In the genomic region with DNA sequence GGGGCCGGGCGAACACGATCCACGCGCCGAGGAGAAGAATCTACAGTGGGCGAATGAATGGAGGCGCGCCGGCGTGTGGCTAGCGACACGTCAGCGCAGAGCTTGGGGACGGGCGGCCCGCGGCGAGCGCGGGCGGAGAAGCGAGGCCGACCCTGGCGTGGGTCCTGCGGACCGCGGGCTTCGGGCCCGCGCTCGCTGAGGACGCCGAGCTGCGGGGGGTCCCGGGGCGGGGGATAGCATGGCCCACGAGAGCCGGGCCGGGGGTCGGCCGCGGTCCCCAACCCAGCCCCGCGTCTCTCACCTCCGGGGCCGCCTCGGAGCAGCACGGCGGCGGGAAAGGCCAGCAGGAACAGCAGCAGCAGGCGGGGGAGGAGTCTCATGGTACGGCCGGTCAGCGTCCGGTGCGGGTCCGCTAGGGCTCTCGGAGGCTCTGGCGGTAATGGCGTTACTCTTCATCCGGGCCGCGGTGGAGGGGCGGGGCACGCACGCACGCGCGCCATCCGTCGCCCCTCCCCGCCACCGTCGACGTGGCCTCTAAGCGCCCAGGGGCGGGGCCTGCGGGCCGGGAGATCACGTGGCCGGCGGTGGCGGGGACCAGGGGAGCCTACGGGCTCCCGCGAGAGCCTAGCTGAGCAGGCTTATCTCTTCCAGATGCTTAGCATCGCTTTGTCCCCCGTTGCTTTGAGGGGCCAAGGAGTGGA, we compare ENCODE assay signal across 8 mouse cellular contexts. TPM values are rescaled to one million over a fixed set of nuclear protein-coding genes. Genes with fewer than 3 reads are reported as not detected.
A peak's percentile ranks its signal among the peaks of the same experiment; 100 is the strongest.
DNase-seq lines count a peak whose midpoint lies in the region; ATAC-seq lines count a peak whose summit lies in the region.

A gene (minus strand): TSS at position 514 of the 701 bp plus-strand sequence.

- H3K4me1 ChIP-seq in hindbrain, embryonic 11.5 days (replicated peaks; ENCODE audit: control insufficient read depth, insufficient read depth, low read length), result 0 out of 2 replicates have a peak, but pooled peaks cover 4% of the 10 kb centered on the region

- under 1% methylated on average over 81 of the region's 89 CpGs for WGBS in hindbrain, embryonic 11.5 days

- DNase-seq in Muller cell, postnatal 12 days (ENCODE audit: inconsistent ontology term), result peak; percentile 99
- DNase-seq in cerebellum, adult 9-11 months, result peak; percentile 97
- DNase-seq in frontal cortex, adult 2 months (ENCODE audit: extremely low spot score in 1 of 2, low spot score in 1 of 2), result peak; percentile 88 to 95
- peak; percentile 99 for DNase-seq in hindbrain, embryonic 11.5 days (ENCODE audit: low spot score)
- DNase-seq in layer of hippocampus, postnatal 10 days (ENCODE audit: low spot score in 2 of 2), result peak; percentile 94 to 98
- peak; percentile 97 for DNase-seq in lung, postnatal 10 days
- DNase-seq in ovary, postnatal 36 days (ENCODE audit: low spot score), result peak; percentile 97
- DNase-seq in thymus, postnatal 25 days, result peak; percentile 97

- ATAC-seq in hindbrain, embryonic 11.5 days (ENCODE audit: low FRiP score), result peak; percentile 98

- no peaks in the 10 kb centered on the region for H3K27me3 ChIP-seq in hindbrain, embryonic 11.5 days (ENCODE audit: control insufficient read depth, insufficient read depth, low read length)

- H3K9ac ChIP-seq in hindbrain, embryonic 11.5 days (ENCODE audit: low read depth, low read length), result peak within 1 kb of the TSS; percentile 94

- H3K36me3 ChIP-seq in hindbrain, embryonic 11.5 days (ENCODE audit: control insufficient read depth, insufficient read depth, low read length), result peaks cover 7% of the 10 kb centered on the region; the same call in 1 of the 2 replicates

- H3K4me2 ChIP-seq in hindbrain, embryonic 11.5 days (replicated peaks; ENCODE audit: low read depth, low read length), result peak within 1 kb of the TSS; percentile 76

- H3K27ac ChIP-seq in hindbrain, embryonic 11.5 days (ENCODE audit: low read depth, low read length), result peak within 1 kb of the TSS; percentile 88

- peak within 1 kb of the TSS; percentile 93 for H3K4me3 ChIP-seq in hindbrain, embryonic 11.5 days (ENCODE audit: low read depth, low read length)

- no peaks in the 10 kb centered on the region for H3K9me3 ChIP-seq in hindbrain, embryonic 11.5 days (ENCODE audit: control insufficient read depth, low read length)

RNA-seq across cellular contexts. Expression of the gene that starts here (rescaled TPM):
- 31.3 and 31.9 TPM in 2 replicates for polyA plus RNA-seq in frontal cortex, adult 2 months (2012; rRNA removed)
- polyA plus RNA-seq in hindbrain, embryonic 11.5 days (2014; fragmentation: Nextera tagmentation; extraction: Ambion mirVana), result 91.2 and 110 TPM in 2 replicates
- 10 to 100 TPM; 81.6 to 91.7 TPM for total RNA-seq in layer of hippocampus, postnatal 10 days (2021)

Comparison
In these comparisons a context has a peak if more than half of its experiments do, and no peak if none do; other contexts are left out.
1. Peak in every context shown above with its lines: DNase-seq, ATAC-seq, H3K4me3 ChIP-seq and H3K27ac ChIP-seq.